In genomic region chr11:102777598-102777997, GRCm38 (mm10) we compare ENCODE assay signal across 8 mouse cellular contexts. TPM values are rescaled to one million over a fixed set of nuclear protein-coding genes. Genes with fewer than 3 reads are reported as not detected.
DNase-seq lines count a peak whose midpoint lies in the region; ATAC-seq and TF ChIP-seq lines count a peak whose summit lies in the region.

No protein-coding gene starts in this region.

- peak overlapping the region; percentile 48; the same call in 1 of the 2 replicates for H3K27ac ChIP-seq in embryonic facial prominence, embryonic 11.5 days (replicated peaks; ENCODE audit: low read depth, low read length)
- H3K27ac ChIP-seq in heart, embryonic 10.5 days, result peak overlapping the region; percentile 85
- H3K27ac ChIP-seq in kidney, embryonic 14.5 days (ENCODE audit: low read depth, low read length), result no peak overlapping the region

- no peak overlapping the region; the same call in 1 of the 2 replicates for H3K4me3 ChIP-seq in embryonic facial prominence, embryonic 11.5 days (ENCODE audit: low read depth, low read length)
- peak overlapping the region; percentile 47 for H3K4me3 ChIP-seq in heart, embryonic 10.5 days
- H3K4me3 ChIP-seq in kidney, embryonic 14.5 days (ENCODE audit: low read length), result peak overlapping the region; percentile 22; the same call in 1 of the 2 replicates
- H3K4me3 ChIP-seq in lung, adult 2 months (replicated peaks; ENCODE audit: extremely low read depth, low read depth, low read length), result peak overlapping the region; percentile 38

- no peaks in the 10 kb centered on the region for H3K9me3 ChIP-seq in embryonic facial prominence, embryonic 11.5 days (replicated peaks; ENCODE audit: control insufficient read depth, low read length)
- no peaks in the 10 kb centered on the region for H3K9me3 ChIP-seq in heart, embryonic 10.5 days
- H3K9me3 ChIP-seq in kidney, embryonic 14.5 days (ENCODE audit: control insufficient read depth, low read length), result no peaks in the 10 kb centered on the region

- WGBS in embryonic facial prominence, embryonic 11.5 days, result 25% methylated on average over 21 of the region's 21 CpGs
- WGBS in heart, embryonic 10.5 days, result 31% methylated on average over 21 of the region's 21 CpGs
- 19% methylated on average over 21 of the region's 21 CpGs for WGBS in kidney, embryonic 14.5 days
- 19% methylated on average over 21 of the region's 21 CpGs for WGBS in lung, adult 2 months

- no peaks in the 10 kb centered on the region for H3K27me3 ChIP-seq in embryonic facial prominence, embryonic 11.5 days (ENCODE audit: control insufficient read depth, insufficient read depth, low read length)
- H3K27me3 ChIP-seq in heart, embryonic 10.5 days (ENCODE audit: insufficient read depth, poor library complexity, severe bottlenecking), result peaks cover 24% of the 10 kb centered on the region; the same call in 1 of the 2 replicates
- no peaks in the 10 kb centered on the region for H3K27me3 ChIP-seq in kidney, embryonic 14.5 days (ENCODE audit: control insufficient read depth, insufficient read depth, low read length)

- peaks cover 13% of the 10 kb centered on the region; the same call in 1 of the 2 replicates for H3K4me1 ChIP-seq in embryonic facial prominence, embryonic 11.5 days (ENCODE audit: control insufficient read depth, insufficient read depth, low read length)
- H3K4me1 ChIP-seq in heart, embryonic 10.5 days, result peaks cover 76% of the 10 kb centered on the region
- peaks cover 31% of the 10 kb centered on the region for H3K4me1 ChIP-seq in kidney, embryonic 14.5 days (ENCODE audit: control insufficient read depth, insufficient read depth, low read length)
- H3K4me1 ChIP-seq in lung, adult 2 months (ENCODE audit: control insufficient read depth, insufficient read depth, low read length), result peaks cover 18% of the 10 kb centered on the region

- H3K36me3 ChIP-seq in embryonic facial prominence, embryonic 11.5 days (replicated peaks; ENCODE audit: control insufficient read depth, insufficient read depth, low read depth, low read length), result no peaks in the 10 kb centered on the region
- peaks cover 19% of the 10 kb centered on the region for H3K36me3 ChIP-seq in heart, embryonic 10.5 days
- no peaks in the 10 kb centered on the region; the same call in 1 of the 2 replicates for H3K36me3 ChIP-seq in kidney, embryonic 14.5 days (ENCODE audit: control insufficient read depth, insufficient read depth, low read length)

- peak overlapping the region; percentile 41 for H3K9ac ChIP-seq in embryonic facial prominence, embryonic 11.5 days (replicated peaks; ENCODE audit: low read length)
- peak overlapping the region; percentile 50 for H3K9ac ChIP-seq in kidney, embryonic 14.5 days (ENCODE audit: low read depth, low read length)

- TF ChIP-seq CTCF in lung, adult 2 months (IDR thresholded peaks at IDR 0.05; ENCODE audit: insufficient read depth, low read length), result peak; percentile 88

- no peak for ATAC-seq in embryonic facial prominence, embryonic 11.5 days (replicated peaks; ENCODE audit: insufficient number of reproducible peaks, low FRiP score, low TSS enrichment, low read depth)
- peak; percentile 17; the same call in 1 of the 2 replicates for ATAC-seq in kidney, embryonic 14.5 days (ENCODE audit: low FRiP score, low TSS enrichment)
- no peak for ATAC-seq in activated CD4-positive, CD25-positive, alpha-beta regulatory T cell, adult 4 months

- peak; percentile 37; the same call in 1 of the 2 replicates for TF ChIP-seq POLR2A in lung, adult 2 months (IDR thresholded peaks at IDR 0.05; ENCODE audit: borderline replicate concordance, extremely low read depth, low read depth, low read length)

- H3K4me2 ChIP-seq in embryonic facial prominence, embryonic 11.5 days (ENCODE audit: low read depth, low read length), result peak overlapping the region; percentile 35
- H3K4me2 ChIP-seq in kidney, embryonic 14.5 days (replicated peaks; ENCODE audit: low read depth, low read length), result peak overlapping the region; percentile 45

- DNase-seq in urinary bladder, adult 18-20 months (ENCODE audit: low spot score in 2 of 2), result peak; percentile 41
- no peak for DNase-seq in urinary bladder, postnatal 10 days (ENCODE audit: low spot score)
- peak; percentile 85 for DNase-seq in embryonic facial prominence, embryonic 11.5 days (ENCODE audit: low spot score)
- DNase-seq in heart, embryonic 10.5 days (ENCODE audit: low spot score), result peak; percentile 90
- DNase-seq in lung, adult 2 months, result peak; percentile 74
- peak; percentile 84 for DNase-seq in ovary, postnatal 36 days (ENCODE audit: low spot score)

RNA-seq across cellular contexts. Expression of gene Adam11, which starts 16.4 kb away (rescaled TPM):
- 13.9 and 16.3 TPM in 2 replicates for polyA plus RNA-seq in embryonic facial prominence, embryonic 11.5 days (2014; fragmentation: Nextera tagmentation; extraction: Ambion mirVana)
- polyA plus RNA-seq in heart, embryonic 10.5 days (2016; fragmentation: Nextera tagmentation; extraction: Ambion mirVana), result 6.2 and 7.1 TPM in 2 replicates
- 3.5 and 7.8 TPM in 2 replicates for polyA plus RNA-seq in kidney, embryonic 14.5 days (2014; fragmentation: Nextera tagmentation; extraction: Ambion mirVana)
- 3.3 and 3.6 TPM in 2 replicates for polyA plus RNA-seq in lung, adult 2 months (2012; rRNA removed)
- polyA plus RNA-seq in activated CD4-positive, CD25-positive, alpha-beta regulatory T cell, adult 4 months (2017; shearing (Covaris generic)), result not detected

RNA-seq across cellular contexts. Expression of gene Gjc1, which starts 41.9 kb away (rescaled TPM):
- 90.5 and 97.0 TPM in 2 replicates for polyA plus RNA-seq in embryonic facial prominence, embryonic 11.5 days (2014; fragmentation: Nextera tagmentation; extraction: Ambion mirVana)
- polyA plus RNA-seq in heart, embryonic 10.5 days (2016; fragmentation: Nextera tagmentation; extraction: Ambion mirVana), result 57.0 and 81.1 TPM in 2 replicates
- 63.0 and 69.6 TPM in 2 replicates for polyA plus RNA-seq in kidney, embryonic 14.5 days (2014; fragmentation: Nextera tagmentation; extraction: Ambion mirVana)
- polyA plus RNA-seq in lung, adult 2 months (2012; rRNA removed), result 9.1 and 14.8 TPM in 2 replicates
- polyA plus RNA-seq in activated CD4-positive, CD25-positive, alpha-beta regulatory T cell, adult 4 months (2017; shearing (Covaris generic)), result under 1 TPM in 1 of 2 experiments, not detected in 1; 0.15 TPM

RNA-seq across cellular contexts. Expression of gene Higd1b, which starts 58.1 kb away (rescaled TPM):
- polyA plus RNA-seq in embryonic facial prominence, embryonic 11.5 days (2014; fragmentation: Nextera tagmentation; extraction: Ambion mirVana), result not detected in 2 replicates
- not detected in 2 replicates for polyA plus RNA-seq in heart, embryonic 10.5 days (2016; fragmentation: Nextera tagmentation; extraction: Ambion mirVana)
- 0.44 TPM in 1 of 2 replicates, not detected in the other for polyA plus RNA-seq in kidney, embryonic 14.5 days (2014; fragmentation: Nextera tagmentation; extraction: Ambion mirVana)
- polyA plus RNA-seq in lung, adult 2 months (2012; rRNA removed), result 52.5 and 72.6 TPM in 2 replicates
- not detected for polyA plus RNA-seq in activated CD4-positive, CD25-positive, alpha-beta regulatory T cell, adult 4 months (2017; shearing (Covaris generic))

Comparison
In these comparisons a context has a peak if more than half of its experiments do, and no peak if none do; other contexts are left out.
1. RNA of gene Higd1b, which starts 58.1 kb away (polyA plus RNA-seq): 52.5 to 72.6 TPM in lung, adult 2 months; not detected in embryonic facial prominence, embryonic 11.5 days, not detected in heart, embryonic 10.5 days, 0.44 TPM in kidney, embryonic 14.5 days and not detected in activated CD4-positive, CD25-positive, alpha-beta regulatory T cell, adult 4 months; every median in the first group is over 10 times any median in the second.